Mouse (Mus musculus): Measurements from ENCODE around the gene Cdv3.

Gene Cdv3

DNA sequence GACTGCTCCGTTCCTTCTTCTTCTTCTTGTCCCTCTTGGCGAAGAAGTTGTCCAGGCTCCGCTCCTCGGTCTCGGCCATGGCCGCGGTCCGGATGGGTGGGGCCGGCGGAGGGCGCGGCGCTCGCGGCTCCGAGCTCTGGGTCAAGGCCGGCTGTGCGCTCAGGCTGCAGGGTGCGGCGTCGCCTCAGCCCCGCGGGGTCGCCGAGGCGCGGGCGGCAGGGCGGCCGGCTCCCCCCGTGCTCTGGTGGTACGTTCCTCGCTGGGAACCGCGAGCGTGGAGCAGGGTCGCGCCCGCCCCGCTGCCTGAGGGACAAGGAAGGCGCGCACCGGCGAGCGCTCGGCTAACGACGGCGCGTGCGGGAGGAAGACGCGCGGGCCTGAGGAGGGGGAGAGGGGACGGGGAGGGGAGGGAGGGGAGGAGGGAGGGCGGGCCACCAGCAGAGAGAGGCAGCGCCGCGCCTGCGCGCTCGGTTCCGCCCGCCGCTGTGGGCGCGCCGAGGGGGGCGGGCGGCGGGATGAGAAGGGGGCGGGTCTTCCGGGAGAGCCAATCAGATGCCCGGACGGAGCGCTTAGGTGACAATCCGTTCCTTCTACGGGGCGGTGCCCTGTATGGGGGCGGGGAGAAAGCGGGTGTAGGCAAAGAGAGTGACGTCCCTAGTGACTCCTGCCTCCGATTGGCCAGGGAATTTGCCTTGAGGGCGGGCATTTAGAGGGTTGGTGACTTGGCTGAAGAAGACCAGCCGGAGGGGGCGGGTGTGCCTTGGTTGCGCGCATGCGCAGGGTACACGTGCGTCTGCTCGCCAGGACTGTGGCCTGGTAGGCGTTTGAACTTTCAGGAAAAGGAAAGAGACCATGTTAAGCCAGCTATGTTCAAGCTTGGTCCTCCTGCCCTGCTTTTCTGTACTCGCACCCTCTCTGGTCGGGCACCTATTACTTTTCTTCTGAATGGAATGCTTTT is at the start of gene Cdv3:
Gene Cdv3 (minus strand): TSS at position 551 of the 958 bp plus-strand sequence.
- DNase-seq (ENCODE audit: low read depth, low spot score) = peak; percentile 100

DNA sequence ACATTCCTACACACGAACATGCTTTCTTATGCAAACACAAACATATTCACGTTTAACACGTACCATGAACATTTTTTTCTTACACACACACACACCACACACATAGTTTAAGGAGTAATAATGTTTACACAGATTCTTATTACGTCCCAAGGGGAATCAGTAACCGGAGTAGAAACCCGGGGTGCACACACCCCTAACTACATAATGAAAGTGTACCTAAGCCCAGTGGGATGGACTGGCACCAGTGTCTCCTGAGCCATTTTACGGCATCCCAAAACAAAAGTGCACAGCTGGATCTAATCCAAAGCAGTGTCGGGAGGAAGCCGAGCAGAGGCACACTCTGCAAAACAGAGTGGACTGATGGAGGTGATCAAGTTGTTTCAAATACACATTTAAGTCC is 47.8 kb upstream of the Cdv3 start:
- DNase-seq (ENCODE audit: low read depth, low spot score) = peak; percentile 38

DNA sequence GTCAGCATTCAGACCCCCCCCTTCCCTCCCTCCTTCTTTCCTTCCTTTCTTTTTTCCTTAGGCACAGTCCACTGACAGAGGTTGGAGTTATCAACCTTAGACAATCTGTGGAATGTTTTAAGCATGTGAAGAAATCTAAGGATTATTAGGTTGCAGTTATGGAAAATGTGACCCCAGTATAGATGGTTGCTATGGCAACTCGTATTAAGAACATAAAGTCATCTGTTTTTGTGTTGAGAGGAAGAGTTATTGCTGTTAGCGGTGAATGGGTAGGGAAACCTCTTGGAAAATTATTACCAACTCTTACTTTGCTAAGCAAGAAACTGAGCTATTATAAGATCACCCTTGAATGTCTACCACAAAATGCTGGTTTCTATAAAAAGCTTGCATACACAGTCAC is 43.5 kb upstream of the Cdv3 start:
- no peak for DNase-seq (ENCODE audit: low read depth, low spot score)

DNA sequence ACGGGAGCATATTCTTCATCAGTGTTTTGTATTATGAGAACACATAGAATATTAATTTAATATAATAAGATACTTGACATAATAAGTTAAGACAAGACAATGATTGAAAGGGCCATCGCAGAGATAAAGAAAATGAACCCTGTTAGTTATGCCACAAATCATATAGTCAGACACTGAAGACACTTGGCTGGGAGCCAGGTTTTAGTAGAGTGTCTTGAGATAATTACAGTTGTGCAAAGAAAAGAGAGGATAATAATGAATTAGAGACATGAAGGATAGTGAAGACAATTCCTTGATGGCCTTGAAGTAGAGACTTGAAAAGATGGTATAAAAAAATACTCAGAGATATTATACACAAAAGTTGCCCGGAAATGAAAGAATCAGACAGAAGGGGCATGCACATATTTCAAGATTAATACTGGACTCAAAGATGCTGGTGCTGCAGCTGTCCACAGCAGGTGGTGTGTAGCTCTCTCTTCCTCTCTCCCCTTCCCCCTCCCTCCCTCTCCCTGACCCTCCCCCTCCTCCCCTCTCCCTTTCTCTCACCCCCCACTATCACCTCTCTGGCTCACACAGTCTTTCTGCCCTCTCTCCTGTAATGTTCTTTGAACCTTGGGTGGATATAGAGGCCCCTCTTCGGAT is 42.6 kb upstream of the Cdv3 start:
- no peak for DNase-seq (ENCODE audit: low read depth, low spot score)

DNA sequence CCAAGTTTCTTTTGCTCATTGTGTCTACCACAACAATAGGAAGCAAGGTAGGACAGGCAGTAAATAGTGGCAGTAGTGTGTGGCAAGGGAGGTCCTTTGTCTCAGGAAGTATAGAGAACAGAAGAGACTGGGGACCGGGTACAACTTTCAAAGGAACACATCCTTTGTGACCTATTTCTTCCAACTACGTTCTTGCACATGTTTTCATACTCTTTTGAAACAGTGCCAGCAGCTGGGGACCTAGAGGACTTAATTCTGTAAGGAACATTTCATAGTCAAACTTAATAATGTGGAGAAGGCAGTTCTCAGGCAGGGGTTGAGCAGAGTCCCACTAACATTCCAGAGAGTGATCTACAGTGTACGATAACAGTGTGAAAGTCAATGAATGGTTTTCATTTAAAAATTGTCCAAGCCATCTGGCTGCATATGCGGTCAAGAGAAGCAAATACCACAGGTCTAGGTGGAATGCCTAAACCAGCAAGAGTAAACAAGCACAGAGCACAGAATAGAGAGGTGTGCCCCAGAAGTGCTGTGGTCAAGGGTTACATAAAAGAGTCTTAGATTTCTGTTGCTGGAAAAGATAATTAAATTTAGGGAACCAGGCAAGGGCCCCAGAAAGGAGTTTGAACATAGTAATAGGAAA is 37.8 kb upstream of the Cdv3 start:
- no peak for DNase-seq (ENCODE audit: low read depth, low spot score)

DNA sequence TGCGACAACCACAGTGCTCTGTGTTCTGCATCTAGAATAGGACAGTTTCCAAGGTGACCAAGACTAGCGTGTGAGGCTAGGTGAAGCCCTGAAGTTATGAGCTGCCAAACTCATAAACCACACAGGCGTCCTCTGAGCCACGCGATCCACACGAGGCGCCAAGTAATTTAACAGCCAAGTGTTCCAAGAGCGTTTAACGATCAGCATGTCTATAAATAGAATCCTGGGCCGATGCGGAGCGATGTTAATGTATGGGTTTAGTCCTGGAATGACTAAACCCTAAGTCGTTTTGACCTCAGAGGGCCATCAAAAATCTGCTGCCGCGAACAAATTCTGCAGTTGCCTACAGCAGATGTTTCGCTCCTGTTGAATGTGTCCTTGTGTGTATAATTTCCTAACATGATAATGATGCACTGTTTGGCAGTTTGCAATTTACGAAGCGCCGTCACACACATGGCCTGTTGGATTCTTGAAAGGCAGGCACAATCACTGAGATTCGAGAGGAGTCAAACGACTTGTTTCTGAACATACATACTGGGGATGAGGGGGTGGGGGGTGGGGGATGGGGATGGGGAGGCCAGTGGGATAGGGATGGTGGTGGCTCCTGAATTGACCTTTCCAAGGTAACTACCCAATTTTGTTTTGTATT is 33.0 kb upstream of the Cdv3 start:
- DNase-seq (ENCODE audit: low read depth, low spot score) = peak; percentile 52

DNA sequence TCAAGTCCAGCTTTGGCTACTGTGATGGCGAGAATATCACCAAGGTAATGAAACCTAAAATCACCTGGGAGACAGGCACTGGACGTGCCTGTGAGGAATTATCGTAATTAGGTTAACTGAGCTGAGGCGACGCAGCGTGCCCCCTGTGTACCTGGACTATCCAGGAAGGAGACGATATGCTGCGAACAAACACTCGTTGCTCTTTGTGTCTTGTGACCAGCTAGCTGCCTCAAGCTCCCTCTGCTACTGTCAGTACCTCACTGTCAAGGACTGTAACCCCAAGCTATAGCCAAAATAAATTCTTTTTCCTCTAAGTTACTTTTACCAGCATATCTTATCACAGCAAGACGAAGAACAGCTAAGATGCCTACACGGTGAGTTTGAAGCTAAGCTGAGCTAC is 27.6 kb upstream of the Cdv3 start:
- no peak for DNase-seq (ENCODE audit: low read depth, low spot score)

DNA sequence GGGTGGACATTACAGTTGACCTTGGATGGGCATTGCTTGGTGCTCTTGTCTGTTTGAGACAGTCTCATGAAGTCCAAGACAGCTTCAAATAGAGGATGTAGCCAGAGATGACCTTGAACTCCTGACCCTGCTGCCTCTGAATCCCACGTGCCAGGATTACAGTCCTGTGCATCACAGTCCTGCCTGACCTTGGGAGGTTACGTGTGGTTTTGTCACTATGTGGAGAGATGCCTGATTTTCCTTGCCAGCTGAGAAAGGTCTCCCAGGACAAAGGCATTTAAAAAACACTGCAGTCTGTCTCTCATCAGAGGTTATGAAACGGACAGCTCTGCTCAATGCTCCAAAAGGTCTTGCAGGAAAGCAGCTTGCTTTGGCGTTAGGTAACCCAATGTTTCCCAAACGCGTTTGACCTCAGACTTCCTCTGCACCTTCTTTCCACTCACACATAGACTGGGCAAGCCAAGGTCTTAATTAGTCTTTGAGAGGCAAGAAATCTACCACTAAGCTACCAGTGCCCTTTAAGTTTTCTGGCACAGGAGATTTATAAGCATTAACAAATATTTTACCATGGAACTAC is 26.2 kb upstream of the Cdv3 start:
- DNase-seq (ENCODE audit: low read depth, low spot score) = peak; percentile 68

DNA sequence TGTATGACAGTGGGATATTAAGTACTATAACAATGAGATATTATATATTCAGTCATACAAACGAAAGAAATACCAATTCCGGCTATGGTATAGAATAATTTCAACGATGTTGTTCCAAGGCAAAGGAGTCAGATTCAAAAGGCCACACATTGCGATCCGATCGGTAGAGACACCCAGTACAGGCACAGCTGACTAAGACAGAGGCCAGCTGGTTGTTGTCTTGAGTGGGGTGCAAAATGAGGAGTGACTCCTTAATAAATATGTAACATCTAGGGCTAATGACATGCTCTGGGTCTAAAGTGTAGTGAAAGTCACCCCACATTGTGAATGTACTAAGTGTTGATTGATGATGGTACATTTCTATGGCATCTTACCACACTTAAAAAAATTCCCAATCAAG is 23.6 kb upstream of the Cdv3 start:
- no peak for DNase-seq (ENCODE audit: low read depth, low spot score)

DNA sequence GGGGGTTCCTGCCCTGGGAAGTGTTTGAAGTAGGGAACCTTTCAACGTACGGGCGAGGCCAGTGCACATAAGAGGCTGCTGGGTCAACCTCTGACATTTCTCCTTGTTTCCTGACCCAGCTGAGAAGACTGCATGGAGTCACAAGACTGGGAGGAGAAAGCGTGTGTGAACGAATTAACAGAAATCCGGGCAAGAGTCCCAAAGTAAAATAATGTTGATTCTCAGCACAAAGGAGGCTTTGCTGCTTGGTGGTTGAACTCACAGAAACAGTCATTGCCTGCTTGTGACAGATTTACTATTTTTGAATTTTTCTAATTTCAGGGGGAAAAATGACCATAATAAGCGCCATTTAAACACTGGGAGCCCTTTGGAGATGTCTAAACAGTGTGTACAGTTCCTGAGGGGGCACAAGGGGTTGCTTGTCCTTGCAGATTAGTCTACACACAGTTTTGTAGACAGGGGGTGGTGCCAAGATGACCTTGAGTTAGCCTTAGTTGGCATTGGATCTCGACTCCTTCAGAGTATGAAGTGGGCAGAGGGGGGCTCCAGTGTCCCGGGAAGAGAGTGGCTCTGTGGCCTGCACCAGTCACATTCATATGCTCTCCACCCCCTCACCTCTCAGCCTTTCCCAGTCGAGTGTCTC is 21.5 kb upstream of the Cdv3 start:
- no peak for DNase-seq (ENCODE audit: low read depth, low spot score)

DNA sequence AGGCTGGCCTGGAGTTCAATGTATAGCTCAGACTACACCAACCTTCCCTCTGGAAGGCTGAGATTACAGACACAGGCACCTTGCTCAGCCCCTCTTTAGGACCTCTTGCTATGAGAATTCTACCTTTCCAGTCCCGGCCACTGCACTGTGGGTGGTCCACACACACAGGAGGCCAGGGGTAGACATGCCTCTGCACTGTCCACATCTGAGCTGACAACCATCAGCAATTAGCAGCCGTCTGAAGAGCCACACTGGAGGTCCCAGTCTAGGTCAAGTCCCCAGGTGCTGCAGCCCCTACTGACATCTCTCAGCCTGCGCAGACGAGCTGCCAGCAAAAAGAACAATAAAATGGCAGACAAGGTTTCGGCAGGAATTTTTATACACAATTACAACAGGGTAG is 20.9 kb upstream of the Cdv3 start:
- no peak for DNase-seq (ENCODE audit: low read depth, low spot score)

DNA sequence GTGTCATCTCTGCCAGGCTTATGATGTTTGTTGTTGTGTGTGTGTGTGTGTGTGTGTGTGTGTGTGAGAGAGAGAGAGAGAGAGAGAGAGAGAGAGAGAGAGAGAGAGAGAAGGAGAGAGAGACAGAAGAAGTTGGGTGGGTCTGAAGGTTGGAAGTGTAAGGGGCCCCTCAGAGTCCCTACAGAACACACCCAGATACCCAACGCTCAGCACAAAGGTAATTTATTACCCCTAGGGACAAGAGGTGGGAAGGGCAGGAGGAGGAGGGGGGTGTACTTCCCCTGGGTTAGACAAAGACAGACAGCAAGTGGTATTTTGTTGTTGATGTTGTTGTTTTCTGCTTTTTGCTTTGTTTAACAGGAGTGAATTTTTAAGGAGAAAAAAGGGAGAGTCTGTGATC is 20.0 kb upstream of the Cdv3 start:
- no peak for DNase-seq (ENCODE audit: low read depth, low spot score)

DNA sequence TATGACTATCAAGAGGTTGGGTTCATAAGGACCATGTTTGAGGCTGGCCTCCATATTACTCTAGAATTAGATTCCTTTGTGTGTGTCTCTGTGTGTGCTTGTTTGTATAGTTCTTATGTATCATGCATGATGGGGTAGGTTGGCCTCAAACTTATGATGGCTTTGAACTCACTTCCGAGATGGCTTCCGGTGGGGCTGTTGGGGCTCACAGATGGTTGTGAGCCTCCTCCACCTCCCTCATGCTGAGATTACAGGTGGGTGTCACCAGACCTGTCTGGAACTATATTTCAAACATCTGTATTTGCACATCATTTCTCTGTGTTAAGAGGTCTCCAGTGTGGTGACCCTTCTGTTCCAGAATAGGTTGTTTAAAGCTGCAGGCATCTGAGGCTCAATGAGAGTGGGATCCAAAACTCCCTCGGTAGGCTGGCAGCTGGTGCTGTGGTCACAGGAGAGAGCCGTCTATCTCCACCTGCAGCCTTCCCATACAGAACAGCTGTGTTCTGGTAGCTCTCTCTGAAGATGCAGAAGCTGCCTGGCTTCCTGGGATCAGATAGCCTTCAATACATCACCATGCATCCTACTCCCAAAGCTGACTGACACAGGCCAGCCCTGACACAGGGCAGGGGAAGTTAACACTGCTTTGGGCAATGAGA is 18.6 kb upstream of the Cdv3 start:
- no peak for DNase-seq (ENCODE audit: low read depth, low spot score)

DNA sequence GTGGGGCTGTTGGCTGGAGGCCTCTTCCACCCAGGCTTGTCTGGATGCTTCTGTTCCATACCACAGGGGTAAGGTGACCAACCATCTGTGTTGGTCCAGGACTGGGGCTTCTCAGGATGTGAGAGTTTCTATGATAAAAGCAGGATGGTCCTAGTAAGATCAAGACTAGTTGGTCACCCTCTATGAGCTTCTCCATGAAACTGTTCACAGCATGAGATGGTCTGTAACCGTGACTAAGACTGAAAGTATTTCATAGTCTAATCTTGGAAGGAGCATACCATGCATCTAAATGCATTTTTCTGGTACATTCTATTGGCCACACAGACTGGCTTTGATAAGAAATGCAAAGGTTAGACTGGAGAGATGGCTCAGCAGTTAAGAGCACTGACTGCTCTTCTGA is 17.9 kb upstream of the Cdv3 start:
- DNase-seq (ENCODE audit: low read depth, low spot score) = no peak

DNA sequence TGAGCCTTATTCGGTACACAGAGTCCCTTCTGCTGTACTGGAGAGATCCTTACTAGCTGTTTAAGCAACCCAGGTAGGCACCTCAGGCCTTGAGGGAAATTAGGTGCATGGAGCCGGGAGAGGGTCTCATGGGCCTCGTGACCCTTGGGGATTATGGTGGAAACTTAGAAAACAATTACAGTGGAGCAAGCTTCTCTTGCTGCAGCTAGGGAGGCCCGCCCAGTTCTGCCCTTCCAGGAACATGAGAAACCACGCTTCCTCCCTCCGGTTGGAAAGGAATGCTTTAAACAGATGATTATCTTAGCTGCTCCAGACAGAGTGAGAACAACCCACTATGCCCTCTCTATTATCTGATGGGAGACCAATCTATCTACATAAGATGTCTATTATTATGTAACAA is 17.3 kb upstream of the Cdv3 start:
- no peak for DNase-seq (ENCODE audit: low read depth, low spot score)

DNA sequence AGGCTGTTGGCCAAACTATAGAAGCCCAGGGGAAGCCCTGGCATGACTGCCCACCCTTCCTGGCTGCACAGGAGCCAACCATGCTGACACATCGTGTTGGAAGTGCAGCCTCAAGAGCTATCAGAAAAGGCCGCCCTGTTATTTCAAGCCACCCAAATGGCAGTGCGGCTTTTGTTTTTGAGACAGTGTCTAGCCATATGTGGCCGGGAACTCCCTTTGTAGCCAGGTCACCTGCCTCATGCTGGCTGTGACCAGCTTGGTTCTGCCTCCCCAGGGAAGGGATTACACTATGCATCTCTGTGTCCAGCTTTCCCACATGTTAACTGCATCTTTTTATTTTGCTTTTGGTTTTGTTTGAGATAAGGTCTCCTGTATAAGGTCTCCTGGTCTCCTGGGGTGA is 14.9 kb upstream of the Cdv3 start:
- DNase-seq (ENCODE audit: low read depth, low spot score) = peak; percentile 49

DNA sequence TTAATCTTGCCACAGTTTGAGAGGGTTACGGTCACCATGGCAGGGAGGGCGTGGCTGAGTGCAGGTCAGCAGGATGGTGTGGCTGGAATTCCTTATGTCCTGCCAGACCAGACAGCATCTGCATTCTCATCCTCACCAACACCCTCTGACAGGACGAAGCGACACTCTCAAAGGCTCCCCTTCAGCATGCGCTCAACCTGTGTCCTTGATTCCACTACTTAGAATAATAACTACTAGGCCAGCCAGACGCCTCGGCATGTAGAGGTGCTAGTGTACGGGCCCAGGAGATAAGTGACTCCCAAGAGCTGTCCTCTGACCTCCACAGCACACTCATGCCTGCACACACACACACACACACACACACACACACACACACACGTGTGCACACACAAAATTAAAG is 13.6 kb upstream of the Cdv3 start:
- no peak for DNase-seq (ENCODE audit: low read depth, low spot score)

DNA sequence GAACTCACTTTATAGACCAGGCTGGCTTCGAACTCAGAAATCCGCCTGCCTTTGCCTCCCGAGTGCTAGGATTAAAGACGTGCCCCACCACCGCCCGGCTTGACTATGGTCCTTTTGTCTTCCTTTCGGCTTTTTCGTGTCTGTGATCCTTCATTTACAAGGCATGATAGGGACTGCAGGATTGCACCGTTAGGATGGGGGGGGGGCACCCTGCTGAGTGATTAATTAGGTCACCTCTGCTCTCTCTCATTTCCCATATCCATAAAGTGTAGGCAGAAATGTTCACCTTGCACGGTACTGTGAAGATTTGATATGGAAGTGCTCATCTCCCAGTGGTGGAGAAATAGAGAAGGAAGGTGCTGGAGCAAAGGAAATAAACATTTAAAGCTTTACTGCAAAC is 13.0 kb upstream of the Cdv3 start:
- no peak for DNase-seq (ENCODE audit: low read depth, low spot score)

DNA sequence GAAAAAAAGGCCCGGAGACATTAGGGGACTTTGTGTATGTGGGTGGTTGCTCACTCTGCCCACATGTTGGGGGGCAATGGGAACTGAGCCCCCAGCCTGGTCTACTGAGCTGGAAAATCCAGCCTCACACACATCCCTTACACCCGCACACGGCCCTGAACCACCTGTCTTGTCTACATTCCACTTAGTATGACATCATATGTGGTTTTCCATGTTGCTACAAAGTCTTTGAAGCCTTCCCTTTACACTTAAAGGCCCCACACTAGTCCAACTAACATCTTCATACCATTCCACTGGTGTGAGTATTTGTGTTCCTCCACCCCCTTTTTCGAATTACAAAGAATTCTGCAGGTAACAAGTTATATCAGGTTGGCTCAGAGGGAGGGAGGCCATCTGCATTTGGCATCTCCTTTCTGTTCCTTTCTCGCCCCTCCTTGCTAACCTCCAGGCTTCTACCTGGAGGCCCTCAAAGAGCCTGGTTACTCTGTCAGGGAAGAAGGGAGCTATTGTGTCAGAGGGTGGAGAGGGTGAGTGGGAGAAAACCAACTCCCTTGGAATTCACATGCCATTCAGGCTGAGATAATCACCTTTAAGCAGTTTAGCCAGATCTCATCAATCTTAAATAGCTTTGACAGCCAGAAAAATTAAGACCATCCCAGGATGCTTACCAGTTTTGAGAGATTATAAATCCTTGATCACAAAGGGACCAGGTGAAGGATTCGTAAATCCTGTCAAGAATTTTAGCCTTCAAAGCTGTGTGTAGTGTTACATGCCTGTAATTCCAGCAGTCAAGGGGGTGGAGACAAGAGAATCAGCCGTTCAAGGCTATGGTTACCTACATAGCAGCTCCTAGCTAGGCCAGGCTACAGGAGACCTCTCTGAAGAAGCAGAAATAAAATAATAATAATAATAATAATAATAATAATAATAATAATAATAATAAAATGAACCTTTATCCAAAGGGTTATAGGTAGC is 11.0 kb upstream of the Cdv3 start:
- peak; percentile 44 for DNase-seq (ENCODE audit: low read depth, low spot score)

Measured in R1 (cell line).